18 mouse cellular contexts compared by ENCODE assay signal in the genomic region with DNA sequence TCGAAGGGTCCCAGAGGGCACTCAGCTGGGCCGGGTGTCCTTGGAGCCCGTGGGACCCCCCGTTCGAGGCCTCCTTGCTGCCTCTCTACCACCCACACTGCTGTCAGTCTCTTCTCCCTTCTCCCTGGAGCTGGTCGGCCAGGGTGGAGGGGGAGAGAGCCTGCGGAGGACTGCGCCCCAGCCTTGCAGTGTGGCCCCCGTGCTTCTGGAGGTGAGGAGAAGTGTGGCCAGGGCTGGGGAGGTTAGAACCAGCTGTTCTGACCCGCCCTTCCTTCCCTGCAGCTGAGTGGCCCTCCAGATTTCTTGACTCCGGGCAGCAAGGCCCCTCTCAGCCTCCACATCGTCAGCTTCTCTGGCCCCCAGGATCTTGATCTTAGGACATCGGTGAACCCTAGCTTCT. TPM values are rescaled to one million over a fixed set of nuclear protein-coding genes. Genes with fewer than 3 reads are reported as not detected.
A peak's percentile ranks its signal among the peaks of the same experiment; 100 is the strongest.
DNase-seq lines count a peak whose midpoint lies in the region; ATAC-seq and TF ChIP-seq lines count a peak whose summit lies in the region.
"Had no signal": no experiment of that assay in that cellular context is flagged by ENCODE, and none has a peak within 500 bp of the region (broad histone marks: within the 10 kb centered on the region; RNA-seq: fewer than 3 reads in every experiment).

No protein-coding gene starts in this region.

- no peaks in the 10 kb centered on the region for H3K27me3 ChIP-seq in kidney, embryonic 16.5 days (ENCODE audit: insufficient read depth, low read length)
- H3K27me3 ChIP-seq in embryonic facial prominence, embryonic 10.5 days (replicated peaks; ENCODE audit: low read depth, poor library complexity, severe bottlenecking), result 0 out of 2 replicates have a peak, but pooled peaks cover 3% of the 10 kb centered on the region
- no peaks in the 10 kb centered on the region for H3K27me3 ChIP-seq in liver, embryonic 15.5 days
- H3K27me3 ChIP-seq: midbrain, embryonic 13.5 days had no signal

- H3K4me2 ChIP-seq in kidney, embryonic 16.5 days (replicated peaks; ENCODE audit: low read depth, low read length), result no peak overlapping the region
- no peak overlapping the region for H3K4me2 ChIP-seq in liver, embryonic 15.5 days
- H3K4me2 ChIP-seq: midbrain, embryonic 13.5 days had no signal

- H3K9me3 ChIP-seq in kidney, embryonic 16.5 days (ENCODE audit: low read length), result no peaks in the 10 kb centered on the region
- no peaks in the 10 kb centered on the region for H3K9me3 ChIP-seq in embryonic facial prominence, embryonic 10.5 days
- no peaks in the 10 kb centered on the region for H3K9me3 ChIP-seq in liver, embryonic 15.5 days (replicated peaks)
- H3K9me3 ChIP-seq: midbrain, embryonic 13.5 days had no signal

- H3K27ac ChIP-seq in gastrocnemius, adult 2 months, result no peak overlapping the region; the same call in 1 of the 2 replicates
- H3K27ac ChIP-seq in kidney, embryonic 16.5 days (ENCODE audit: low read length), result 0 out of 2 replicates have a peak overlapping the region, but pooled peaks have one; percentile 42
- H3K27ac ChIP-seq in embryonic facial prominence, embryonic 10.5 days (replicated peaks), result peak overlapping the region; percentile 59; the same call in 1 of the 2 replicates
- no peak overlapping the region for H3K27ac ChIP-seq in liver, embryonic 15.5 days (replicated peaks)
- H3K27ac ChIP-seq: midbrain, embryonic 13.5 days had no signal

- DNase-seq in gastrocnemius, adult 2 months, result peak; percentile 16
- DNase-seq in gastrocnemius, postnatal 25 days, result no peak
- DNase-seq in kidney, adult 18-20 months, result no peak
- DNase-seq in embryonic facial prominence, embryonic 10.5 days (ENCODE audit: low spot score), result no peak
- no peak for DNase-seq in adrenal gland, adult 18-20 months (ENCODE audit: low spot score in 2 of 2)
- DNase-seq: adrenal gland, postnatal 10 days; cerebellum, postnatal 14 days; gastrocnemius, postnatal 10 days; kidney, adult 2 months; layer of hippocampus, postnatal 36 days; lung, postnatal 14 days; thymus, postnatal 4 days had no signal

- no peak overlapping the region for H3K4me3 ChIP-seq in gastrocnemius, adult 2 months
- no peak overlapping the region for H3K4me3 ChIP-seq in kidney, embryonic 16.5 days (ENCODE audit: low read length)
- peak overlapping the region; percentile 17; the same call in 1 of the 2 replicates for H3K4me3 ChIP-seq in embryonic facial prominence, embryonic 10.5 days
- H3K4me3 ChIP-seq in liver, embryonic 15.5 days (replicated peaks), result no peak overlapping the region
- H3K4me3 ChIP-seq: midbrain, embryonic 13.5 days had no signal

- peaks cover 26% of the 10 kb centered on the region for H3K4me1 ChIP-seq in kidney, embryonic 16.5 days (ENCODE audit: insufficient read depth, low read length)
- H3K4me1 ChIP-seq in embryonic facial prominence, embryonic 10.5 days, result peaks cover 73% of the 10 kb centered on the region
- peaks cover 66% of the 10 kb centered on the region for H3K4me1 ChIP-seq in liver, embryonic 15.5 days (replicated peaks)

- TF ChIP-seq CTCF in gastrocnemius, adult 2 months (IDR thresholded peaks at IDR 0.05), result no peak

- intact Hi-C loops in gastrocnemius, adult 2 months (cut with DNase I), result loop anchor here (5.0 to 10.0 kb wide), 2 partner anchors 63 to 211 kb away; partner anchors contain the start of genes Abhd16a, Atp6v1g2, Ly6g6f and Nfkbil1

- peak overlapping the region; percentile 36; the same call in 1 of the 2 replicates for H3K9ac ChIP-seq in kidney, embryonic 16.5 days (replicated peaks; ENCODE audit: low read length)
- H3K9ac ChIP-seq in liver, embryonic 15.5 days, result peak overlapping the region; percentile 11; the same call in 1 of the 2 replicates
- H3K9ac ChIP-seq: midbrain, embryonic 13.5 days had no signal

- H3K36me3 ChIP-seq in kidney, embryonic 16.5 days (ENCODE audit: insufficient read depth, low read length), result no peaks in the 10 kb centered on the region
- no peaks in the 10 kb centered on the region; the same call in 1 of the 2 replicates for H3K36me3 ChIP-seq in embryonic facial prominence, embryonic 10.5 days (replicated peaks)
- no peaks in the 10 kb centered on the region for H3K36me3 ChIP-seq in liver, embryonic 15.5 days (replicated peaks)
- H3K36me3 ChIP-seq: midbrain, embryonic 13.5 days had no signal

- no peak for ATAC-seq in kidney, embryonic 16.5 days (ENCODE audit: low FRiP score, low TSS enrichment)
- no peak for ATAC-seq in liver, embryonic 15.5 days (ENCODE audit: insufficient read depth)
- no peak for ATAC-seq in cerebellum, adult (ENCODE audit: insufficient number of reproducible peaks, low FRiP score, low TSS enrichment)
- ATAC-seq: forebrain, embryonic 14.5 days; midbrain, embryonic 13.5 days had no signal

- 75% methylated on average over 12 of the region's 13 CpGs for WGBS in kidney, embryonic 16.5 days
- WGBS in embryonic facial prominence, embryonic 10.5 days, result 79% methylated on average over 13 of the region's 13 CpGs
- 45% methylated on average over 13 of the region's 13 CpGs for WGBS in liver, embryonic 15.5 days (ENCODE audit: insufficient replicate concordance)

RNA-seq across cellular contexts. Expression of gene Sapcd1, which starts 3.6 kb away (rescaled TPM):
- total RNA-seq in gastrocnemius, adult 2 months (2021), result not detected
- total RNA-seq in gastrocnemius, postnatal 25 days (2021), result under 1 TPM in 1 of 2 experiments, not detected in 1; 0.31 TPM
- polyA plus RNA-seq in kidney, embryonic 16.5 days (2015; fragmentation: Nextera tagmentation; extraction: Ambion mirVana), result 5.7 and 7.1 TPM in 2 replicates
- polyA plus RNA-seq in embryonic facial prominence, embryonic 10.5 days (2016; fragmentation: Nextera tagmentation; extraction: Ambion mirVana), result 4.2 and 5.6 TPM in 2 replicates
- polyA plus RNA-seq in liver, embryonic 15.5 days (2015; fragmentation: Nextera tagmentation; extraction: Ambion mirVana), result 2.2 and 2.3 TPM in 2 replicates
- under 1 TPM in 1 of 2 experiments, not detected in 1; 0.51 TPM for total RNA-seq in adrenal gland, adult 18-20 months (2021)
- total RNA-seq: hematopoietic stem cell, adult 5-6 weeks had no signal

RNA-seq across cellular contexts. Expression of gene Vwa7, which starts 7.9 kb away (rescaled TPM):
- 10 to 100 TPM in 1 of 2 experiments, 1 to 10 TPM in 1; 7.8 to 14.4 TPM for total RNA-seq in gastrocnemius, adult 2 months (2021)
- 1 to 10 TPM; 9.0 to 9.6 TPM for total RNA-seq in gastrocnemius, postnatal 25 days (2021)
- 0.21 and 0.31 TPM in 2 replicates for polyA plus RNA-seq in kidney, embryonic 16.5 days (2015; fragmentation: Nextera tagmentation; extraction: Ambion mirVana)
- polyA plus RNA-seq in embryonic facial prominence, embryonic 10.5 days (2016; fragmentation: Nextera tagmentation; extraction: Ambion mirVana), result 0.18 and 0.21 TPM in 2 replicates
- 0.09 and 0.12 TPM in 2 replicates for polyA plus RNA-seq in liver, embryonic 15.5 days (2015; fragmentation: Nextera tagmentation; extraction: Ambion mirVana)
- total RNA-seq in adrenal gland, adult 18-20 months (2021), result under 1 TPM; 0.50 to 0.61 TPM

RNA-seq across cellular contexts. Expression of gene Msh5, which starts 22.3 kb away (rescaled TPM):
- total RNA-seq in gastrocnemius, adult 2 months (2021), result not detected
- total RNA-seq in gastrocnemius, postnatal 25 days (2021), result under 1 TPM; 0.67 to 0.72 TPM
- 4.5 and 6.9 TPM in 2 replicates for polyA plus RNA-seq in kidney, embryonic 16.5 days (2015; fragmentation: Nextera tagmentation; extraction: Ambion mirVana)
- polyA plus RNA-seq in embryonic facial prominence, embryonic 10.5 days (2016; fragmentation: Nextera tagmentation; extraction: Ambion mirVana), result 3.9 and 4.4 TPM in 2 replicates
- polyA plus RNA-seq in liver, embryonic 15.5 days (2015; fragmentation: Nextera tagmentation; extraction: Ambion mirVana), result 3.4 and 4.3 TPM in 2 replicates
- 1 to 10 TPM; 1.1 to 1.3 TPM for total RNA-seq in adrenal gland, adult 18-20 months (2021)

RNA-seq across cellular contexts. Expression of gene Vars, which starts 23.5 kb away (rescaled TPM):
- 10 to 100 TPM; 31.0 to 35.2 TPM for total RNA-seq in gastrocnemius, adult 2 months (2021)
- 10 to 100 TPM; 29.4 to 31.2 TPM for total RNA-seq in gastrocnemius, postnatal 25 days (2021)
- 132 and 137 TPM in 2 replicates for polyA plus RNA-seq in kidney, embryonic 16.5 days (2015; fragmentation: Nextera tagmentation; extraction: Ambion mirVana)
- 197 and 223 TPM in 2 replicates for polyA plus RNA-seq in embryonic facial prominence, embryonic 10.5 days (2016; fragmentation: Nextera tagmentation; extraction: Ambion mirVana)
- polyA plus RNA-seq in liver, embryonic 15.5 days (2015; fragmentation: Nextera tagmentation; extraction: Ambion mirVana), result 99.0 and 133 TPM in 2 replicates
- total RNA-seq in adrenal gland, adult 18-20 months (2021), result 10 to 100 TPM; 49.8 to 64.8 TPM

RNA-seq across cellular contexts. Expression of gene Clic1, which starts 25.5 kb away (rescaled TPM):
- 10 to 100 TPM in 1 of 2 experiments, 1 to 10 TPM in 1; 7.2 to 11.3 TPM for total RNA-seq in gastrocnemius, adult 2 months (2021)
- 10 to 100 TPM; 12.4 to 18.6 TPM for total RNA-seq in gastrocnemius, postnatal 25 days (2021)
- polyA plus RNA-seq in kidney, embryonic 16.5 days (2015; fragmentation: Nextera tagmentation; extraction: Ambion mirVana), result 341 and 345 TPM in 2 replicates
- 190 and 191 TPM in 2 replicates for polyA plus RNA-seq in embryonic facial prominence, embryonic 10.5 days (2016; fragmentation: Nextera tagmentation; extraction: Ambion mirVana)
- polyA plus RNA-seq in liver, embryonic 15.5 days (2015; fragmentation: Nextera tagmentation; extraction: Ambion mirVana), result 120 and 122 TPM in 2 replicates
- total RNA-seq in adrenal gland, adult 18-20 months (2021), result 10 to 100 TPM; 71.9 to 92.9 TPM

Comparison
In these comparisons a context has a peak if more than half of its experiments do, and no peak if none do; other contexts are left out.
1. H3K27ac ChIP-seq: peak in kidney, embryonic 16.5 days (single experiment) and embryonic facial prominence, embryonic 10.5 days (single experiment); none in gastrocnemius, adult 2 months (single experiment) and liver, embryonic 15.5 days (single experiment).
2. RNA of gene Vwa7, which starts 7.9 kb away (total RNA-seq): 7.8 to 14.4 TPM in gastrocnemius, adult 2 months and 9.0 to 9.6 TPM in gastrocnemius, postnatal 25 days; 0.50 to 0.61 TPM in adrenal gland, adult 18-20 months; every median in the first group is over 4 times any median in the second.